Mouse (Mus musculus) hindbrain, postnatal 0 days (tissue): ENCODE data around the gene Smim6. TPM values are rescaled to one million over a fixed set of nuclear protein-coding genes. Genes with fewer than 3 reads are reported as not detected.
A peak's percentile ranks its signal among the peaks of the same experiment; 100 is the strongest.

Source experiments
- ATAC-seq: fragments of 200-750 bp; cut with Nextera tagmentation; 2 replicates; pipeline ENCODE4 v1.8.0; 2017; ENCODE audit warnings: mild to moderate bottlenecking, moderate TSS enrichment, moderate library complexity
- DNase-seq: peaks from one replicate; pipeline ENCODE4 v3.0.0-alpha.2; 2015; ENCODE audit warnings: low spot score
- H3K27ac ChIP-seq: fragments of 300-500 bp; sonication (generic); 2 replicates; pipeline ENCODE4 v1.5.1; 2014; ENCODE audit warnings: mild to moderate bottlenecking
- H3K27me3 ChIP-seq: fragments of 300-500 bp; sonication (generic); 2 replicates; pipeline ENCODE4 v1.6.1; 2014; ENCODE audit warnings: low read length, mixed read lengths; ENCODE audit not compliant: insufficient read depth
- H3K36me3 ChIP-seq: fragments of 300-500 bp; sonication (generic); 2 replicates; pipeline ENCODE4 v1.6.1; 2014; ENCODE audit warnings: low read length, mixed read lengths; ENCODE audit not compliant: insufficient read depth
- H3K4me1 ChIP-seq: fragments of 300-500 bp; sonication (generic); 2 replicates; pipeline ENCODE4 v1.6.1; 2014; ENCODE audit warnings: antibody characterized with exemption, low read length, mixed read lengths; ENCODE audit not compliant: insufficient read depth
- H3K4me2 ChIP-seq: fragments of 300-500 bp; sonication (generic); 2 replicates; pipeline ENCODE4 v1.6.1; 2014; ENCODE audit warnings: low read depth, mild to moderate bottlenecking, low read length, moderate library complexity, mixed read lengths
- H3K4me3 ChIP-seq: fragments of 300-500 bp; sonication (generic); 2 replicates; pipeline ENCODE4 v1.5.1; 2014; ENCODE audit warnings: low read length
- H3K9ac ChIP-seq: fragments of 300-500 bp; sonication (generic); replicated peaks from 2 replicates; pipeline ENCODE4 v1.6.1; 2014; ENCODE audit warnings: mild to moderate bottlenecking, low read length, moderate library complexity, mixed read lengths
- H3K9me3 ChIP-seq: fragments of 300-500 bp; sonication (generic); 2 replicates; pipeline ENCODE4 v1.6.1; 2016; ENCODE audit warnings: low read length, mixed read lengths
- CTCF ChIP-seq: IDR thresholded peaks from 2 replicates; pipeline ENCODE4 v1.5.1; 2016; ENCODE audit warnings: antibody characterized with exemption, control low read depth, low read depth
- WGBS: fragments of 180-500 bp; shearing (Covaris S2); extraction: QIAGEN DNeasy Blood & Tissue Kit; methylation state at CpG from one replicate; pipeline ENCODE4 v1.1.7; 2014; 5-methylcytosine and 5-hydroxymethylcytosine counted together
- polyA plus RNA-seq: library from polyadenylated mRNA; unstranded; fragments of >200 nt; fragmentation: Nextera tagmentation; extraction: Ambion mirVana; gene quantifications from 2 replicates; pipeline ENCODE4 v1.2.1, GENCODE M21; 2015
- total RNA-seq: library from RNA; depleted of rRNA; stranded (reverse); fragments of >200 nt; gene quantifications from 2 replicates; pipeline ENCODE4 v1.2.3, GENCODE M21; 2014; rRNA removed

Smim6 gene
- total RNA-seq (not detected in 2 replicates), polyA plus RNA-seq (0.35 and 0.43 TPM in 2 replicates)

DNA sequence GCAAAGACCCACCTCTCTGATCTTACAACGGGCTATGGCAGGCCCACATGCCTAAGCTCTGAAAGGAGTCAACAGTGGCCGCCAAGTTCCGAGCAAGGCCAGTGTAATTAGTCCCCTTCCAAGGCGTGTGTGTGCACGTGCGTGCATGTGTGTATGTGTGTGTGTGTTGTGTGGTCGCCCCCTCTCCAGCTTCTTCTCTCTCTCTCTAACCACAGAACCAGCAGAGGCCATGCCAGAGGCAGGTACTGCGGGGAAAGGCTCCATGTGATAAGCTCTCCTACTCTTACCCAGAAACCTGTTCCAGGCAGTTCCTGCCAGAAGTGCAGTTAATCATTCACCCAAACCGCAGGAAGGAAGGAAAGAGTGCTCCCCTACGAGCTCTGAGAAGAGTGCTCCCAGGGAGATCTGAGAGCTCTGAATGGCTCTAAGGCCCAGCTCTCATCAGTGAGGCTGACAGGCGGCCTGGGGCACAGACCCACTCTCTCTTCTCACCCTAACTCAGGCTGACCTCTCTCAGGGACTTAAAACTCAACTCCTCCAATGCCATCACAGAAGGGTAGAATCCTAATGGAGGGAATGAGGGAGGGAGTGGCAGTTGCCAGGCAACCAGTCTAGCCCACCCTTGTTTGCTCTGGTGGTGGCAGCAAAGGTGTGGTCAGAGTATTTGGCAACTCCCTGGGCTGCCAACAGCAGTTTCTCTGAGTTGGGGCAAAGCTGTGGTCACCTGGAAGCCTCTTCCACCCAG, at the start of gene Smim6:
Smim6 (plus strand) TSS at position 386 of the 745 bp plus-strand sequence.
- DNase-seq (no peak), ATAC-seq (no peak)
- Histone ChIP-seq H3K9me3 (no peaks in the 10 kb centered on the region), H3K27ac (no peak within 1 kb of the TSS), H3K4me1 (no peaks in the 10 kb centered on the region), H3K4me2 (no peak within 1 kb of the TSS), H3K27me3 (no peaks in the 10 kb centered on the region), H3K4me3 (no peak within 1 kb of the TSS), H3K9ac (no peak within 1 kb of the TSS), H3K36me3 (peaks cover 22% of the 10 kb centered on the region)
- 81% methylated on average over 11 of the region's 11 CpGs for WGBS
- TF ChIP-seq CTCF: no peak

DNA sequence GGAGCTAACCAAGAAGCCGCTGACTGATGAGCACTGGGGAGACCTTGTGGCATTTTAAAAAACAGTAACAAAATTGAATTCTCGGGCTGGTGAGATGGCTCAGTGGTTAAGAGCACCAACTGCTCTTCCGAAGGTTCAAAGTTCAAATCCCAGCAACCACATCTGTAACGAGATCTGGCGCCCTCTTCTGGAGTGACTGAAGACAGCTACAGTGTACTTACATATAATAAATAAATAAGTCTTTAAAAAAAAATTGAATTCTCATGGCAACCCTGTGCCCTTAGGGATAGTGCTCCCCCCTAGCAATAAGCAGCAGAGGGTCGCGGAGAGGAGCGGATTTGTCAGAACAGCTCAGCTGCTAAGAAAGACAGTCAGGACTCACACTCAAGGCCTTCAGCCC, 47.9 kb upstream of the Smim6 start:
- ATAC-seq (no peak), DNase-seq (no peak)
- WGBS: 91% methylated on average over 8 of the region's 8 CpGs

DNA sequence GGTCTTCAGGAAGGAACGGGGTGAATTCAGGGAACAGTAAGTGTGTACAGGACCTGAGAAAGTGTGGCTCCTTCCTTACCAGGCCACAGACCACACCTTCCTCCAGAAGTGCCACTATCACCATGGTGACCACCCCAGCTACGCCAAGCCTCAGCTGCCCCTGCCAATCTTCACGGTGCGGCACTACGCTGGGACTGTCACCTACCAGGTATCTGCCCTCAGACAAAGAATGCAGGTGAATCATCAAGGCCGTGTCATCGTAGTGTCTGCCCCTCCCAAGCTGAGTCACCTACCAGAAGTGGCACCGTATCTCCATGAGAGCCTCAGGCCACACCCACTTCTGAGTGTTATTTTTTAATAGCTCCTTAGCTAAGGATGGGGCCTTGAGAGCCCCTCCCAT, 42.4 kb upstream of the Smim6 start:
- Histone ChIP-seq H3K4me3 (no peak overlapping the region), H3K9me3 (no peaks in the 10 kb centered on the region), H3K36me3 (no peaks in the 10 kb centered on the region), H3K4me1 (no peaks in the 10 kb centered on the region), H3K27ac (no peak overlapping the region), H3K4me2 (no peak overlapping the region), H3K9ac (no peak overlapping the region), H3K27me3 (no peaks in the 10 kb centered on the region)
- ATAC-seq (no peak), DNase-seq (no peak)
- no peak for TF ChIP-seq CTCF
- WGBS: 84% methylated on average over 8 of the region's 8 CpGs

More for the DNA sequence above, 47.9 kb upstream of the Smim6 start:
- Histone ChIP-seq H3K4me1 (no peaks in the 10 kb centered on the region), H3K9ac (no peak overlapping the region), H3K36me3 (no peaks in the 10 kb centered on the region), H3K4me3 (no peak overlapping the region), H3K4me2 (no peak overlapping the region), H3K27ac (no peak overlapping the region), H3K9me3 (no peaks in the 10 kb centered on the region), H3K27me3 (peaks cover 22% of the 10 kb centered on the region)
- TF ChIP-seq CTCF: peak; percentile 20; the same call in 1 of the 2 replicates

DNA sequence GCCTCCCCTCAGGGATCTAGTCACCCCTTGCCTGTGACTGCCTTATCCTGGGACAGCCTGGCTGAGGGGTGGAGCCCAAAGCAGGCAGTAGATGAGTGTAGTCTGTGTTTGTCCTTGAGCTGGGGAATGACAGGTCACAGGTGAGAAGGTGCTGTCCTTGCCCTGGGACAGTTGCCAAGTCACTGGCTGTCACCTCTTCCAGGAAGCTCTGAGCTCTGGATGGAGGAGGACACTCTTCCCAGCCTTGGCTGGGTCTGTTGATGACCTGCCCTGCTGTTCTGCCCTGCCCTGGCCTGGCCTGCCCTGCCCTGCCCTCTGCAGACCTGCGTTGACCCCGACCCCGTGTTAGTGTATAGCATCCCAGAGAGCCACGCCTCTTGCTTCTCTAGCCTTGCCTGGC, 39.4 kb upstream of the Smim6 start:
- Histone ChIP-seq H3K4me3 (no peak overlapping the region), H3K9me3 (no peaks in the 10 kb centered on the region), H3K9ac (no peak overlapping the region), H3K27ac (no peak overlapping the region), H3K27me3 (no peaks in the 10 kb centered on the region), H3K4me2 (no peak overlapping the region), H3K36me3 (no peaks in the 10 kb centered on the region), H3K4me1 (no peaks in the 10 kb centered on the region)
- DNase-seq (no peak), ATAC-seq (no peak)
- WGBS: 64% methylated on average over 4 of the region's 4 CpGs
- TF ChIP-seq CTCF: no peak

DNA sequence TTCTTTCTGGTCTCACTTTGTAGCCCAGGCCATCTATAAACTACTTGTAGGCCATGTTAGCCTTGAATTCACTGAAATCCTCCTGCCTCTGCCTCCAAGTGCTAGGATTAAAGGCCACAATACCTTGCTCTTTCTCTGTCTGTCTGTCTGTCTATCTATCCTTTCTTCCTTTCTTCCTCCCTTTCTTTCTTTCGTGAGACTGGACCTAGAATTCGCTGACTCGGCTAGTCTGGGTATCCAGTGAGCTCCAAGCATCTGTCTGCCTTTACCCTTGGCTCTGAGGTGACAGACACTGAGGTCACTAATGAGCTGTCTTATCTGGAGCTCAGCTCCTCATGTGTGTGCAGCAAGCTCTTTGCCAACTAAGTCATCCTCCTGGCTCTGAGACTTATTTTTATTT, 35.9 kb upstream of the Smim6 start:
- Histone ChIP-seq H3K27ac (no peak overlapping the region), H3K9ac (no peak overlapping the region), H3K4me1 (no peaks in the 10 kb centered on the region), H3K4me3 (no peak overlapping the region), H3K4me2 (no peak overlapping the region), H3K36me3 (no peaks in the 10 kb centered on the region), H3K27me3 (no peaks in the 10 kb centered on the region), H3K9me3 (no peaks in the 10 kb centered on the region)
- no peak for TF ChIP-seq CTCF
- DNase-seq: no peak
- ATAC-seq: no peak
- WGBS: 93% methylated on average over 3 of the region's 3 CpGs

DNA sequence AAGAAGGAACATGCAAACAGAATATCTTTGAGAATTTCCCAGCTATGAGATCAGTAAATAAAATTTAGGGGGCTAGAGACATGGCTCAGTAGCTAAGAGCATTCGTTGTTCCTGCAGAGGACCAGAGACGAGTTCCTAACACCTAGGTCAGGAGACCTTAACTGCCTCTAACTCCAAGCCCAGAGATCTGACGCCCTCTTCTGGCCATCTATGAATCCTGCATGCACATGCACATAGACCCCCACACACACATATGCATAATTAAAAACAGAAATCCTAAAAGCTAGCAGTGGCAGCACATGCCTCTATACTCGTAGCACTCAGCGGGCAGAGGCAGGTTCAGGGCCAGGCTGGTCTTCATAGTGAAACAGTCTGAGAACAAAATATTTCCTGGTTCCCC, 35.4 kb upstream of the Smim6 start:
- Histone ChIP-seq H3K27me3 (no peaks in the 10 kb centered on the region), H3K36me3 (no peaks in the 10 kb centered on the region), H3K27ac (no peak overlapping the region), H3K9me3 (no peaks in the 10 kb centered on the region), H3K4me1 (no peaks in the 10 kb centered on the region), H3K4me2 (no peak overlapping the region), H3K4me3 (no peak overlapping the region), H3K9ac (no peak overlapping the region)
- no peak for ATAC-seq
- WGBS: 84% methylated on average over 5 of the region's 5 CpGs
- no peak; the same call in 1 of the 2 replicates for TF ChIP-seq CTCF
- no peak for DNase-seq

DNA sequence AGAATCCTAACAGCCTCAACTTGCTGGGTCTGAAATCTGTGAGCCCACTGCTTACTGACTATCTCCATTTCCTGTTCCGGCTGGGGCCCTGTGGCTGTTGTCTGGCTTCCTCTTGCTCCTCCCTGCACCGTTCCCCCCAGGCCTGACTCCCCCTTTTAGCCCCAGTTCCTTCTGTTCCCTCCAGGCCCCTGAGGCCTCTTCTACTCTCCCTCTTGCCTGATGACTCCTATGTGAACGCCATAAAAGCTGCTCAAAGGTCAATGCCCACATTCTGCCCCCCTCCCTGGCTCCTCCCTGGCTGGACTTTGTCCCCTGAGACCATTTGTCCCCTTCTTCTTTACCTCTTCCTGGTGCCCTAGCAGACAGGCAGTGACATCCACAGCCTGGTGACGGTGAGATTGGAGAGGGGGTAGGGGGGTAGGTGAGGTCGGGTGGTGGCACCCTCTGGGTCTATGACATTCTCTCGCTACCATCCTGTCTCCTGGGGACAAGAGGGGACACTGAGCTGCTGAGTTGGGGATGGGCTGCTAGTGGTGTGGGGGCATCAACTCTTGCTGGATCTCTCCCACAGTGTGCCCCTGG, 34.6 kb upstream of the Smim6 start:
- H3K9me3 ChIP-seq: no peaks in the 10 kb centered on the region
- ATAC-seq (no peak), DNase-seq (no peak)
- H3K27ac ChIP-seq: no peak overlapping the region
- no peaks in the 10 kb centered on the region for H3K36me3 ChIP-seq
- H3K27me3 ChIP-seq: no peaks in the 10 kb centered on the region
- no peaks in the 10 kb centered on the region for H3K4me1 ChIP-seq
- 73% methylated on average over 6 of the region's 6 CpGs for WGBS
- TF ChIP-seq CTCF: no peak
- H3K4me2 ChIP-seq: no peak overlapping the region
- H3K4me3 ChIP-seq: no peak overlapping the region
- H3K9ac ChIP-seq: no peak overlapping the region
